29 mouse cellular contexts compared by ENCODE assay signal in the genomic region with DNA sequence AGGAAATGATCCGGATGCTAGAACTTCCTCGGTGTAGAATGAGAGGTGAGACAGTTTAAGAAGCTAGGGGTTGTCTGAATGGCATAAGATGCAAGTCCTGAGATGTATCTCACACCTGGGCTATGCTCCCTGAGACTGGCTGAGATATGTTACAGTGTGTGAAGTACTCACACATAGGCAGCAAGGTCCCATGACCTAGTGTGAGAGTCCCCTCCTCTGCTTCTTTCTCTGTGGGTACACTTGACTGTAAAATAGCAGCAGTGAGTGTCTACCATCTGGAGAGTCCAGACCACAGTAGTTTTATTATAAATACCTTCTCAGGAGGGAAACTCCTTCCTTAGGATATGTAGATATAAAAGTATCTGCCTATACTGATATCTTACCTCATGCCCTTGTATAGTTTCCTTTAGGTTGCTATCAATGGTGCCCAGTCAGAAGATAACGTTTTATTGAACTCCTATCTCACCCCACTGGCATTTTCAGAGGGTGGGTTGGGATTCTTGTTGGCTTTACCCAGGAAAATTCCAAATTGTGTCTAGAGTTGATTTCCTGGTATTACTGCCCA.
DNase-seq lines count a peak whose midpoint lies in the region; ATAC-seq and TF ChIP-seq lines count a peak whose summit lies in the region.
"Had no signal": no experiment of that assay in that cellular context is flagged by ENCODE, and none has a peak within 500 bp of the region (broad histone marks: within the 10 kb centered on the region; RNA-seq: fewer than 3 reads in every experiment).

No protein-coding gene starts in this region.

- no peak overlapping the region for H3K4me3 ChIP-seq in liver, embryonic 13.5 days (replicated peaks)
- no peak overlapping the region for H3K4me3 ChIP-seq in midbrain, postnatal 0 days (ENCODE audit: low read depth, low read length)
- H3K4me3 ChIP-seq: forebrain, embryonic 10.5 days; forebrain, embryonic 13.5 days; gastrocnemius, adult 2 months; heart, adult 2 months; heart, embryonic 10.5 days; heart, embryonic 13.5 days had no signal

- 0 out of 2 replicates have a peak, but pooled peaks cover 7% of the 10 kb centered on the region for H3K27me3 ChIP-seq in liver, embryonic 13.5 days
- no peaks in the 10 kb centered on the region for H3K27me3 ChIP-seq in midbrain, postnatal 0 days (ENCODE audit: insufficient read depth, low read length)
- H3K27me3 ChIP-seq: CH12.LX; heart, embryonic 13.5 days had no signal

- 49% methylated on average over 3 of the region's 3 CpGs for WGBS in liver, embryonic 13.5 days (ENCODE audit: insufficient replicate concordance)
- 93% methylated on average over 3 of the region's 3 CpGs for WGBS in midbrain, postnatal 0 days

- no peak overlapping the region for H3K4me2 ChIP-seq in liver, embryonic 13.5 days
- H3K4me2 ChIP-seq in midbrain, postnatal 0 days (ENCODE audit: low read depth, low read length, poor library complexity, severe bottlenecking), result no peak overlapping the region
- H3K4me2 ChIP-seq: forebrain, embryonic 13.5 days; heart, embryonic 13.5 days; hindbrain, embryonic 14.5 days had no signal

- H3K36me3 ChIP-seq in liver, embryonic 13.5 days, result no peaks in the 10 kb centered on the region
- no peaks in the 10 kb centered on the region for H3K36me3 ChIP-seq in midbrain, postnatal 0 days (ENCODE audit: insufficient read depth, low read length)
- H3K36me3 ChIP-seq: forebrain, embryonic 10.5 days; G1E; heart, embryonic 10.5 days; heart, embryonic 13.5 days had no signal

- H3K9me3 ChIP-seq in liver, embryonic 13.5 days (replicated peaks), result no peaks in the 10 kb centered on the region
- no peaks in the 10 kb centered on the region for H3K9me3 ChIP-seq in midbrain, postnatal 0 days (ENCODE audit: low read length)
- H3K9me3 ChIP-seq: forebrain, embryonic 10.5 days; forebrain, embryonic 13.5 days; heart, embryonic 10.5 days; heart, embryonic 13.5 days had no signal

- H3K9ac ChIP-seq in liver, embryonic 13.5 days, result no peak overlapping the region
- no peak overlapping the region for H3K9ac ChIP-seq in midbrain, postnatal 0 days (replicated peaks; ENCODE audit: low read length, poor library complexity, severe bottlenecking)
- H3K9ac ChIP-seq: forebrain, embryonic 13.5 days; heart, embryonic 13.5 days; hindbrain, embryonic 14.5 days had no signal

- TF ChIP-seq CTCF in midbrain, postnatal 0 days (IDR thresholded peaks at IDR 0.05), result no peak

- no peak overlapping the region for H3K27ac ChIP-seq in liver, embryonic 13.5 days
- H3K27ac ChIP-seq in midbrain, postnatal 0 days (ENCODE audit: low read depth, low read length), result no peak overlapping the region
- H3K27ac ChIP-seq: forebrain, embryonic 10.5 days; forebrain, embryonic 13.5 days; gastrocnemius, adult 2 months; heart, adult 2 months; heart, embryonic 10.5 days; heart, embryonic 13.5 days; hindbrain, embryonic 14.5 days; hindbrain, postnatal 0 days had no signal

- peak; percentile 78 for ATAC-seq in liver, embryonic 13.5 days (ENCODE audit: low read depth)
- peak; percentile 32; the same call in 1 of the 2 replicates for ATAC-seq in common myeloid progenitor, adult 5-6 weeks (replicated peaks; ENCODE audit: low read depth, poor library complexity, severe bottlenecking)
- ATAC-seq in megakaryocyte progenitor cell, adult 5-6 weeks (replicated peaks; ENCODE audit: poor library complexity), result peak; percentile 58
- no peak for ATAC-seq in midbrain, postnatal 0 days (ENCODE audit: low FRiP score)
- ATAC-seq: forebrain, embryonic 13.5 days; forebrain, embryonic 16.5 days; hindbrain, postnatal 0 days; inflammation-experienced regulatory T-cells, adult 6 months; Patski had no signal

- H3K4me1 ChIP-seq in liver, embryonic 13.5 days (replicated peaks), result peaks cover 10% of the 10 kb centered on the region
- H3K4me1 ChIP-seq in midbrain, postnatal 0 days (ENCODE audit: insufficient read depth, low read length), result no peaks in the 10 kb centered on the region; the same call in 1 of the 2 replicates
- H3K4me1 ChIP-seq: heart, embryonic 10.5 days; heart, embryonic 13.5 days had no signal

- DNase-seq in liver, embryonic 13.5 days, result no peak
- no peak for DNase-seq in liver
- no peak for DNase-seq in midbrain, postnatal 0 days (ENCODE audit: low spot score)
- DNase-seq in embryo, embryonic 10 days (ENCODE audit: low spot score), result no peak
- DNase-seq: adrenal gland, postnatal 10 days; adrenal gland, postnatal 36 days; B cell, adult 2 months; cerebellum, adult 11 months; cerebellum, adult 2 months; cerebellum, adult 9-11 months; cerebellum, postnatal 25 days; gastrocnemius, adult 2 months; gastrocnemius, postnatal 14 days; heart, adult 2 months; heart, postnatal 14 days; heart, postnatal 4 days had no signal
